Mouse (Mus musculus) forebrain, embryonic 15.5 days (tissue): ENCODE results near the gene Arl2. TPM values are rescaled to one million over a fixed set of nuclear protein-coding genes. Genes with fewer than 3 reads are reported as not detected.
A peak's percentile ranks its signal among the peaks of the same experiment; 100 is the strongest.

Experiments
- ATAC-seq: fragments of 200-750 bp; cut with Nextera tagmentation; replicated peaks from 2 replicates; pipeline ENCODE4 v1.8.0; 2017; ENCODE audit warnings: mild to moderate bottlenecking, moderate TSS enrichment, moderate library complexity
- H3K27ac ChIP-seq: fragments of 300-500 bp; sonication (generic); replicated peaks from 2 replicates; pipeline ENCODE4 v1.5.1; 2015; ENCODE audit warnings: mild to moderate bottlenecking, inconsistent platforms
- H3K27me3 ChIP-seq: fragments of 300-500 bp; sonication (generic); 2 replicates; pipeline ENCODE4 v1.6.1; 2015; ENCODE audit warnings: inconsistent platforms
- H3K36me3 ChIP-seq: fragments of 300-500 bp; sonication (generic); 2 replicates; pipeline ENCODE4 v1.6.1; 2015; ENCODE audit warnings: mild to moderate bottlenecking, inconsistent platforms
- H3K4me1 ChIP-seq: fragments of 300-500 bp; sonication (generic); 2 replicates; pipeline ENCODE4 v1.6.1; 2015; ENCODE audit warnings: inconsistent platforms
- H3K4me2 ChIP-seq: fragments of 300-500 bp; sonication (generic); replicated peaks from 2 replicates; pipeline ENCODE4 v1.6.1; 2015; ENCODE audit warnings: mild to moderate bottlenecking, inconsistent platforms
- H3K4me3 ChIP-seq: fragments of 300-500 bp; sonication (generic); 2 replicates; pipeline ENCODE4 v1.5.1; 2015; ENCODE audit warnings: mild to moderate bottlenecking, inconsistent platforms
- H3K9ac ChIP-seq: fragments of 300-500 bp; sonication (generic); replicated peaks from 2 replicates; pipeline ENCODE4 v1.6.1; 2015; ENCODE audit warnings: mild to moderate bottlenecking, inconsistent platforms
- H3K9me3 ChIP-seq: fragments of 300-500 bp; sonication (generic); 2 replicates; pipeline ENCODE4 v1.6.1; 2016; ENCODE audit warnings: inconsistent platforms
- WGBS: fragments of 180-500 bp; shearing (Covaris S2); methylation state at CpG from one replicate; pipeline ENCODE4 v1.1.7; 2015; ENCODE audit warnings: mixed read lengths; 5-methylcytosine and 5-hydroxymethylcytosine counted together
- polyA plus RNA-seq: library from polyadenylated mRNA; unstranded; fragments of >200 nt; fragmentation: Nextera tagmentation; extraction: Ambion mirVana; gene quantifications from 2 replicates; pipeline ENCODE4 v1.2.1, GENCODE M21; 2015

Gene Arl2
- polyA plus RNA-seq, 1 experiment from 2014 or later = 84.4 TPM

- H3K4me3 ChIP-seq = no peak overlapping the region
- 64% methylated on average over 8 of the region's 8 CpGs for WGBS
- no peak for ATAC-seq
These were observed 18.0 kb downstream of the Arl2 start for GRCm38 (mm10) chr19:6123330-6123729.

GRCm38 (mm10) chr19:6121761-6122160, 19.6 kb downstream of the Arl2 start:
- H3K9ac ChIP-seq = no peak overlapping the region
- no peaks in the 10 kb centered on the region for H3K27me3 ChIP-seq
- H3K4me1 ChIP-seq = peaks cover 26% of the 10 kb centered on the region
- WGBS = 42% methylated on average over 19 of the region's 19 CpGs
- H3K9me3 ChIP-seq = no peaks in the 10 kb centered on the region
- ATAC-seq = no peak
- H3K4me2 ChIP-seq = no peak overlapping the region
- H3K4me3 ChIP-seq = no peak overlapping the region
- H3K27ac ChIP-seq = no peak overlapping the region
- no peaks in the 10 kb centered on the region for H3K36me3 ChIP-seq

More at GRCm38 (mm10) chr19:6123330-6123729, 18.0 kb downstream of the Arl2 start:
- H3K36me3 ChIP-seq = no peaks in the 10 kb centered on the region
- no peak overlapping the region for H3K4me2 ChIP-seq
- peaks cover 20% of the 10 kb centered on the region for H3K4me1 ChIP-seq
- H3K27ac ChIP-seq = peak overlapping the region; percentile 25; the same call in 1 of the 2 replicates
- no peaks in the 10 kb centered on the region for H3K27me3 ChIP-seq
- H3K9ac ChIP-seq = no peak overlapping the region
- no peaks in the 10 kb centered on the region for H3K9me3 ChIP-seq

DNA sequence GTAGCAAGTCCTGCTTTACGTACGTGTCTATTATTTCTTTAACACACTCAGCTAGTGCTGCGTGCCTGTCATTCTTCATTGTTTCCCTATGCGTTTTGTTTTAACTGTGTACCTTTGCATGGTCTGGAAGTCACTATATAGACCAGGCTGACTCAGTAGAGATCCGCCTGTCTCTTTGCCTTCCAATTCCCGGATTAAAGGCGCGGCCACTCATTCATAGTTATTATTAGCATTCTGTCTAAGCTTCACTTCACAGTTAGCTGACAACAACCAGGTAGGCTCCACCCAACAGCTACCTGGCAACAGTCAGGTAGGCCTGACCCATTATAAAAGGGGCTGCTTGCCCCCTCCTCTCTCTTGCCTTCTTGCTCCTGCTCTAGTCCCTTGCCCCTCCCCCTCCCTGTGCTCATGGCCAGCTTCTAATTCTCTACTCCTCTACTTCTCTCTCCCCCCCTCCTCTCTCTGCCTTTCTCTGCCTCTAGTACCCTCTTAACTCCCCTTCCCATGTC, 22.6 kb downstream of the Arl2 start:
- peak; percentile 35 for ATAC-seq
- peaks cover 32% of the 10 kb centered on the region for H3K4me1 ChIP-seq
- H3K4me2 ChIP-seq = peak overlapping the region; percentile 82
- peak overlapping the region; percentile 84 for H3K4me3 ChIP-seq
- no peaks in the 10 kb centered on the region for H3K9me3 ChIP-seq
- H3K27ac ChIP-seq = peak overlapping the region; percentile 96
- peaks cover 18% of the 10 kb centered on the region for H3K36me3 ChIP-seq
- under 1% methylated on average over 8 of the region's 8 CpGs for WGBS
- peak overlapping the region; percentile 86 for H3K9ac ChIP-seq
- H3K27me3 ChIP-seq = no peaks in the 10 kb centered on the region

GRCm38 (mm10) chr19:6117986-6118676, 23.2 kb downstream of the Arl2 start, which contains the start of gene Sac3d1:
Gene Sac3d1 (minus strand): TSS chr19:6118650.
- H3K4me3 ChIP-seq = peak within 1 kb of the TSS; percentile 84
- under 1% methylated on average over 77 of the region's 77 CpGs for WGBS
- peaks cover 26% of the 10 kb centered on the region for H3K4me1 ChIP-seq
- H3K9ac ChIP-seq = peak within 1 kb of the TSS; percentile 86
- H3K27me3 ChIP-seq = no peaks in the 10 kb centered on the region
- H3K27ac ChIP-seq = peak within 1 kb of the TSS; percentile 96
- ATAC-seq = peak; percentile 89
- H3K9me3 ChIP-seq = no peaks in the 10 kb centered on the region
- peaks cover 18% of the 10 kb centered on the region for H3K36me3 ChIP-seq
- H3K4me2 ChIP-seq = peak within 1 kb of the TSS; percentile 82

DNA sequence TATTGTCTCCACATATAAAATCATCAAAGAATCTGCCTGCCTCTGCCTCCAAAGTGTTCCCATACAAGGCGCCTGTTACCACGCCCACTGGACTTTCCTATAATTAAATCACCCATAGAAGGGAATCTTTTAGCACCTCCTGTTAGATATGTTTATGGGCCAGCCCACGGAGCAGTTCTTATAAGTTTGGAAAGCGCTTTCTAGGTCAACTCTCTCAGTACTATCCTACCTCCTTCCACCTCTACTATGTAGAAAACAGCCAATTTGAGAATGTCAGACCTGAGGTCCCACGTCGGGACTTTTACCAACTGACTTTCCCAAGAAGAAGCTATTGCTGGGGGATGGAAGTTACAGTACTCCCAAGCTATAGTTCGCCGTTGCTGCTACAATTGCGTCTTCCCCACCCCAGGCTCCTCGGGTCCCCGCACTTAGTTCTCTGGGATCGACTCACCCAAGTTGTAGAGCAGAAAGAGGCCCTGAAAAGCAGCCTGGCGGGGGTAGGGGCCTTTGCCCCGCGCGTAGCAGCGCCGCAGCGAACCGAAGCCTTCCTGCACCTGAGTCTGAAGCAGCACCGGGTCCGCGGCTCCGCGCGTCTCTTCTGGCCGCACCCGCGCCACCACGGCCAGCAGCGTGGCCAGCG, 23.9 kb downstream of the Arl2 start:
- H3K27ac ChIP-seq = peak overlapping the region; percentile 96
- peak overlapping the region; percentile 84 for H3K4me3 ChIP-seq
- H3K36me3 ChIP-seq = peaks cover 18% of the 10 kb centered on the region
- H3K9ac ChIP-seq = peak overlapping the region; percentile 86
- H3K4me2 ChIP-seq = peak overlapping the region; percentile 82
- H3K9me3 ChIP-seq = no peaks in the 10 kb centered on the region
- ATAC-seq = 0 out of 2 replicates have a peak, but pooled peaks have one; percentile 2
- peaks cover 26% of the 10 kb centered on the region for H3K4me1 ChIP-seq
- 5% methylated on average over 32 of the region's 32 CpGs for WGBS
- H3K27me3 ChIP-seq = no peaks in the 10 kb centered on the region

GRCm38 (mm10) chr19:6116113-6116850, 25.1 kb downstream of the Arl2 start:
- H3K9ac ChIP-seq = no peak overlapping the region
- H3K9me3 ChIP-seq = no peaks in the 10 kb centered on the region
- peaks cover 26% of the 10 kb centered on the region for H3K4me1 ChIP-seq
- H3K36me3 ChIP-seq = peaks cover 20% of the 10 kb centered on the region
- no peak overlapping the region for H3K27ac ChIP-seq
- H3K4me2 ChIP-seq = no peak overlapping the region
- WGBS = 92% methylated on average over 15 of the region's 15 CpGs
- H3K27me3 ChIP-seq = no peaks in the 10 kb centered on the region
- ATAC-seq = no peak
- H3K4me3 ChIP-seq = no peak overlapping the region

GRCm38 (mm10) chr19:6113116-6113515, 28.2 kb downstream of the Arl2 start:
- Histone ChIP-seq H3K27ac (no peak overlapping the region), H3K9ac (no peak overlapping the region), H3K36me3 (peaks cover 20% of the 10 kb centered on the region), H3K4me1 (peaks cover 14% of the 10 kb centered on the region), H3K27me3 (no peaks in the 10 kb centered on the region), H3K9me3 (no peaks in the 10 kb centered on the region), H3K4me2 (no peak overlapping the region), H3K4me3 (no peak overlapping the region)
- 76% methylated on average over 6 of the region's 6 CpGs for WGBS
- ATAC-seq = no peak

GRCm38 (mm10) chr19:6105586-6105985, 35.8 kb downstream of the Arl2 start, which contains the start of gene Naaladl1:
Gene Naaladl1 (plus strand): TSS chr19:6105782.
- 84% methylated on average over 7 of the region's 7 CpGs for WGBS
- Histone ChIP-seq H3K27ac (no peak within 1 kb of the TSS), H3K9ac (no peak within 1 kb of the TSS), H3K36me3 (no peaks in the 10 kb centered on the region), H3K4me2 (no peak within 1 kb of the TSS), H3K27me3 (no peaks in the 10 kb centered on the region), H3K4me3 (no peak within 1 kb of the TSS), H3K9me3 (no peaks in the 10 kb centered on the region), H3K4me1 (no peaks in the 10 kb centered on the region)
- ATAC-seq = no peak

DNA sequence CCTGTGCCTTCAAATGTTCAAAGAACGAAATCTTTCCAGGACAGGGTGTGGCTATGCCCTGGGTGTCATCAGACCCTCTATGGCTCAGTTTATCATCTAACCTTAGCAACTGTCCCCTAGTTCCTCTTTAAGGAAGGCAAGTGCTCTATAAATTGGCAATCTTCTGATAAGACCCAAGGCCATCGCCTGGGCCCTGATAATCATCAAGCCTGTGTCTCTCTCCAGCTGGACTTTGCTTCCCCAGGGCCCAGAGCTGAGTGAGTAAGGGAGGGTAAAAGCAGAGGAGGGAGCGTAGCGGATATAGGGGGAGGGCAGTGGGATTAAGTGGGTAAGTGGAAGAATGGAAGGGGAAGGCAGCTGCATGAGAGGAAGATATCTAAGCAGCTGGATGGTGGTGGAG, 36.9 kb downstream of the Arl2 start:
- H3K9ac ChIP-seq = no peak overlapping the region
- H3K4me3 ChIP-seq = no peak overlapping the region
- no peaks in the 10 kb centered on the region for H3K4me1 ChIP-seq
- H3K27me3 ChIP-seq = no peaks in the 10 kb centered on the region
- WGBS = 90% methylated on average over 4 of the region's 4 CpGs
- H3K27ac ChIP-seq = no peak overlapping the region
- no peak overlapping the region for H3K4me2 ChIP-seq
- H3K9me3 ChIP-seq = no peaks in the 10 kb centered on the region
- H3K36me3 ChIP-seq = no peaks in the 10 kb centered on the region
- ATAC-seq = no peak

- Histone ChIP-seq H3K27ac (no peak overlapping the region), H3K4me1 (no peaks in the 10 kb centered on the region), H3K9me3 (no peaks in the 10 kb centered on the region), H3K4me3 (no peak overlapping the region), H3K36me3 (no peaks in the 10 kb centered on the region), H3K27me3 (no peaks in the 10 kb centered on the region), H3K9ac (no peak overlapping the region), H3K4me2 (no peak overlapping the region)
- no peak for ATAC-seq
- 81% methylated on average over 6 of the region's 6 CpGs for WGBS
These were observed 39.0 kb downstream of the Arl2 start for GRCm38 (mm10) chr19:6102169-6102853.

- Histone ChIP-seq H3K36me3 (no peaks in the 10 kb centered on the region), H3K27me3 (no peaks in the 10 kb centered on the region), H3K9ac (no peak overlapping the region), H3K4me3 (no peak overlapping the region), H3K4me2 (no peak overlapping the region), H3K27ac (no peak overlapping the region), H3K4me1 (no peaks in the 10 kb centered on the region), H3K9me3 (no peaks in the 10 kb centered on the region)
- no peak for ATAC-seq
- WGBS = 83% methylated on average over 6 of the region's 6 CpGs
These were observed 40.2 kb downstream of the Arl2 start for GRCm38 (mm10) chr19:6101186-6101585.
